Mouse (Mus musculus) embryo, embryonic 9.5 days (tissue): ENCODE data around the gene Hoxc10.

Experiments used
- DNase-seq: peaks from one replicate; pipeline ENCODE4 v3.0.0-alpha.2; 2017; ENCODE audit errors: extremely low spot score

The Hoxc10 gene

DNA sequence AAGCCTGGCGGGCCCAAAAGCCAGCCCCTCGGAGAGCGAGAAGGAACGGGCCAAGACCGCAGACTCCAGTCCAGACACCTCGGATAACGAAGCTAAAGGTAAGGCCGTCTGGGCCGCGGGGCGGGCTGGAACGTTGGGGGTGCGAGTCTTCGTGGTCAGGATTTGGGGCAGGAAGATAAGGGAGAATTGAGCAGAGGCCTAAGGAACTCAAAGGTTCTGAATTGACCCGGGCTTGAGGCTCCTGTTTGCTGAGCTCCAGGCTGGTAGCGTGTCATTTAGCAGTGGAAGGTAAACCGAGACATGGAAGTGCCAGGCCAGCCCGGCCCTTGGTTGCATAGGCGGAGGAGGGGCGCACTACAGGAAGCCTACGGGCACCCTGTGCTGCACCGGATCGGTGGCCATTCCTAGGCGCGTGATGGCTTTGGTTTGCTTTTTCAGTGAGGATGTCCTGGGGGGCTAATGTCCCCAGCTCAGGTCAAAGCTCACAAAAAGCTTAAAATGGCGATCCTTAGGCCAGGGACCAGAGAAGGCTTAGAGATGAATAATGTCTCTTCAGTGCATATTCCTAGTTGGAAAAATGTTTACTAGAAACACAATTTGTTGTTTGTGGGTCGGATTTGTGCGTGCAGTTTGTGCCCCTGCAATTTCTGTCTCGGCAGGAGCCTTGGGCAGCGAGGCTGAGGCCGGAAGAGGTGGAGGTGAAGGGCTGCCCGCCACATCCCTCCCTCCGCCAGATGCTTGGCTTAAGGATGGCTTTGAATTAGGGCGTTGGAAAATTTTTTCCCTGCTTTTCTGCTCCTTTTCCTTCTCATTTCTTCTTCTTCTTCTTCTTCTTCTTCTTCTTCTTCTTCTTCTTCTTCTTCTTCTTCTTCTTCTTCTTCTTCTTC, 1.2 kb downstream of the Hoxc10 start:
- DNase-seq: no peak

DNA sequence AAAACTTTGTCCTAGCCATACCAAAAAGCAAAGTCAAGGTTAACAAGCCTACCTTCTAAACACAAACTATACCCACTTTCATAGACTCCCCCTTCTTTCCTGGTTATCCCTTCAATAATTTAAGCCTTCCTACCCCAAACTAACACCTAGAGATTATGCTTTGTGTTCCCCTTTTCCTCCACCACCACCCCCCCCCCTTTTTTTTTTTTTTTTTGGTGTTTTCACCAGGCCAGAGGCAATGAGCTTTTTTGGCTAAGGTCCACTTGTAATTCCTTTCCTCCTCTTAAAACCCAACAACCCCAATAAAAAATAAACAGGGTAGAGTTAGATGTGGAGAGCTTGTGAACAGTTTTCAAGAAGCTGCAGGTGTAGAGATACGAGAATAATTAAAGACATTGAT, 2.7 kb downstream of the Hoxc10 start:
- no peak for DNase-seq

DNA sequence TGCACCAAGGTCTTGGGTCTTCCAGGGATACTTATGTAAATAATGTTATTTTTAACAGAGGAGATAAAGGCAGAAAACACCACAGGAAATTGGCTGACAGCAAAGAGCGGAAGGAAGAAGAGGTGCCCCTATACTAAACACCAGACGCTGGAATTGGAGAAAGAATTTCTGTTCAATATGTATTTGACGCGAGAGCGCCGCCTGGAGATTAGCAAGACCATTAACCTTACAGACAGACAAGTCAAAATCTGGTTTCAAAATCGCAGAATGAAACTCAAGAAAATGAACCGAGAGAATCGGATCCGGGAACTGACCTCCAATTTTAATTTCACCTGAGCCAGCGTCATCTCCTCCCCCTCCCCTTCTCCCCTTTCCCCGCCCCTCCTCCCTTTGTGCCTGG, 4.1 kb downstream of the Hoxc10 start:
- no peak for DNase-seq

DNA sequence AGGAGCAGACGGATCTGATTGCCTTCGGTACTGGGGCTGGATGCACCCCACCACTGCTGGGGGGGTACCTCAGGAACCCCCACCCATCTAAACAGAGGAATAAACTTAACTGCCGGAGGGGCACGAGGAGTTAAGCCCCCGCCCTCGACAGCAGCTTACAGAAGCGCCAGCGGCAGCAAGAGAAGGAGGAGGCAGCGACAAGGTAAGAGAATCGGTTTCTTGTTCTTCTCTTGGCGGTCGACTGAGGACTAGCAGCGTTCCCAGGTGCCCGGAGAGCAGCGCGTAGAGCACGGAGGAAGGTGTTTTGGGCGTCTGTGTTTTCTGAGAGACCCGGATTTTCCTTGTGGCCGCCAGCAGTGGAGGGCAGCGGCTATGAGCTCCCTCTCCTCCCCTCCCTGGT, 5.7 kb downstream of the Hoxc10 start:
- no peak for DNase-seq

DNA sequence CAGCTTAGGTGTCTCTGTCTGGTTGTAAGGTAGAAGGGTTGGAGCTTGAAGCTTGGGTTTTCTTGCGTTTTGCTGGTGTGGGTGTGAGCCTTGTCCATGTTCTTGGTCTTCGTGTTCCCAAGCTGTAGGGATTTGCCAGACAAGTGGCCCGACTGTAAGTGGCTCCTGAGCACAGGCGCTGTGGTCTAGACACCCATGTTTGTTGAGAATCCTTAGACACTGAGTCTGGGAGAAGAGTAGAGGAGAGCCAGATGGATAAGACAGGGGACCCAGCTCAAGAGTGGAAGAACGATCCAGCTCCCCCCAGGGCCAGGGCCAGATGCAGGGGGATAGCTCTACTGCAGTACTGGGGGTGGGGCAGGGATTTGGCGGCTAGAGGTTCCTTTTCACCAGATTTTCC, 6.2 kb downstream of the Hoxc10 start:
- no peak for DNase-seq

DNA sequence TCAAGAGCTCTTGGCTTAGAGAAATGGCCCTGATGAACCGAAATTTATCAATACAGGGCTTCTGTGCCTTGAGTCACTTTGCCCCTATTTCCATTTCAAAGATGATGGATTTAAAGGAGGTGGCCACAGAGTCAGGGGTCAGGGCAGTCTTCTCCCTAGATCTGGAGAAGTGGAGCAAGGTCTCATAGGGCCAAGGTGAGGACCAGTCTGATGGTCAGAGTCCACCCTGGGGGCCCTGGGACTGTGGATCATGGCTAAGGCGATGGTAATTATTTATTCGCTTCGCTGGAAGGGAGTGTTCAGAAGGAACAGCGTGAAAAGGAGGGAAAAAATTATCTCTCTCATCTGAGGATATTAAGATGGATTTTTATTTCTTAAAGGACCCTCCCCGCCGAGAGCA, 8.4 kb downstream of the Hoxc10 start:
- no peak for DNase-seq

DNA sequence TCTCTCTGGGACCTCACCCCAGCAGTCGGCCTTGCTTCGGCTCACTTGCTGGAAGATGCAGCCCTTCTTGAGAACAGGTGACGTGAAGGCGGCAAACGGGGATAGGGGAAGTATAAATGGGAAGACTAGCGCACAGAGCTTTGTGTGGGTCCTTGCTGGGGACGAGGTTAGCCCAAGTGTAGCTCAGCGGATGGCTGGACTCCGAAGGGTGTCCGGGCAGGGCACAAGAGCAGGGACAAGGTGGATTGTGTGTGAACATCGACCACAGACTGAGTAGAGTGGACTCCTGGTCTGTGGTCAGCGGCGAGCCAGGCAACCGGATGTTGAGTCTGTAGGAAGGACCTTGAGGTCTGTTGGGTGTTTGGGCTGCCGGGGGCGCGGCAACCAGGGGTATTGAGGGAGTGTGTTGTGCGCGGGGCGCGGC, 9.1 kb downstream of the Hoxc10 start:
- DNase-seq: no peak

DNA sequence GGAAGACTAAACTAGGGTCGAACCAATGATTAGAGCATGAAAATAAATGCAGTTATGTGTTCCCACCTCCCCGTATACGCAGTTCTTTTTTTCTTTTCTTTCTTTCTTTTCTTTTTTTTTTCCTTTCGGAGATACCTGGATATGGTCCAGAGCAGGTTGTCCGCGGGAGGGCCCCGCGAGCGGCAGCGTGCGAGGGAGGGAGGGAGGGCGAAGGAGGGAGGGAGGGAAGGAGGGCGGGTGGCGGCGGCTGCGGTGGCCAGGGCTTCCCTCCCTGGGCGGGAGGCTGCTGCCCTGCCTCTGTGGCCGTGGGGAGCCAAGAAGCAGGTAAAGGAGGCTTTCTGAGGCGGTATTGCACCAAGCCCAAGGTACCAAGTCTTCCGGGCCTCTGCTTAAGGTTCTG, 9.6 kb downstream of the Hoxc10 start, which contains the start of gene Hoxc9:
Hoxc9 (plus strand) TSS at position 269 of the 400 bp plus-strand sequence.
- DNase-seq: no peak

DNA sequence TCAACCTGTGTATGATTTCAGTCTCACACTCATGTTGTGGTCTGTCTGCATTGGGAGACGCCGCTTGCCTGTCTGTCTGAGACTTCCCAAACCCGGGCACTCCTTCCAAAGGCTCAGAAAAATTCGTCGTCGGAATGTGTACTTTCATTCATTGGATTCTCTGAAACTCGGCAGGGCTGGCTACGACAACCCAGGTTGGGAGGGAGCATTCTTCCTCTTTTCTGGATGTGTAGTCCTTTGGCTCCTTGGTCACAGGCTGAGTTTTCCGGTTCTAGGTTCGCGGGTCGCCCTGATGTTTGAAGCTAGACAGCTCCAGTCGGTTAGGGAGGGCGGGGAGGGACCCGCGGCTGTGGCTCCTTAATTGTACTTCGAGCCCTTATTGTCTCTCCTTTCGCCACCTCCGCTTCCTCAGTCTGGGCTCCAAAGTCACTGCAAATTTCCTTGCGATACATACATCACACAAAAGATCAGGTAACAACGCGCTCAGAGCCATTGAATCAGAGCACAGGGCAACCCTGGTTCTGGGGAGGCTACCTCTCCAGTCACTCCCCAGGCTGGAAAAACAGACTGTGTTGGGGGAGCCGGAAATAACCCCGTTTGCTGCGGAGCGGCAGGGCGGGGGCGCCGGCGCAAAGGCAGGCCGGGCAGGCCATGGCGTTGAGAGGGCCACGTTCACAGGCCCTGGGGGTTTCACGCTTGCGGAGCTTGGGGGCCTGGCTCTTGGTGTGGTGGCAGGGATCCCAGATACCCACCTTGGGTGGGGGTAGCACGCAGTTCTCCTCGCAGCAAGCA, 10.2 kb downstream of the Hoxc10 start:
- DNase-seq: no peak

DNA sequence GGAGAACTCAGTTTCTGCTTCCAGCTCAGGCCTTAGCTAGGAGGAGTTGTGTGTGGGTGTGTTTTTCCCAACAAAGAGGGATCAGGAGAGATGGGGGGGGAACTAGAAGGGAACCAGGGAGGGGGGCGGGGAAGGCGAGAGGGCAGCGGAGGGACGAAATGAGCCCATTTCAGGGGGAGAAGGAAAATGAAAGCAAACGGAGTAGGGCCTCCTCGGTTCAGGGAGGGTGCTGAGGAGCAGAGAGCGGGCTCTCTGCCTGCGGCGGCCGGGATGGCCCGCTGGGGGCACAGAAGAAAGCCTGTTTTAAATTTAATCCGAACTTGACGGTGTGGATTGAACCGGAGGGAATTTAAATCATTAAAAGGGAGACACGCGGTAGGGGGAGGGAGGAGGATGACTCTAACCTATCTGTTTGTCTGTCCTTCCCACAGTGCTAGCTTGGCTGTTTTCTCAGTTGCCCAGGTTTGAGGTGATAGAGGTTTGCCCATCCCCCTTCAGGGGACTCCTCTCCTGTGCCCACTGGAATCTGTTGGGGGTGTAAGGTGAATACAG, 10.9 kb downstream of the Hoxc10 start:
- DNase-seq: no peak

DNA sequence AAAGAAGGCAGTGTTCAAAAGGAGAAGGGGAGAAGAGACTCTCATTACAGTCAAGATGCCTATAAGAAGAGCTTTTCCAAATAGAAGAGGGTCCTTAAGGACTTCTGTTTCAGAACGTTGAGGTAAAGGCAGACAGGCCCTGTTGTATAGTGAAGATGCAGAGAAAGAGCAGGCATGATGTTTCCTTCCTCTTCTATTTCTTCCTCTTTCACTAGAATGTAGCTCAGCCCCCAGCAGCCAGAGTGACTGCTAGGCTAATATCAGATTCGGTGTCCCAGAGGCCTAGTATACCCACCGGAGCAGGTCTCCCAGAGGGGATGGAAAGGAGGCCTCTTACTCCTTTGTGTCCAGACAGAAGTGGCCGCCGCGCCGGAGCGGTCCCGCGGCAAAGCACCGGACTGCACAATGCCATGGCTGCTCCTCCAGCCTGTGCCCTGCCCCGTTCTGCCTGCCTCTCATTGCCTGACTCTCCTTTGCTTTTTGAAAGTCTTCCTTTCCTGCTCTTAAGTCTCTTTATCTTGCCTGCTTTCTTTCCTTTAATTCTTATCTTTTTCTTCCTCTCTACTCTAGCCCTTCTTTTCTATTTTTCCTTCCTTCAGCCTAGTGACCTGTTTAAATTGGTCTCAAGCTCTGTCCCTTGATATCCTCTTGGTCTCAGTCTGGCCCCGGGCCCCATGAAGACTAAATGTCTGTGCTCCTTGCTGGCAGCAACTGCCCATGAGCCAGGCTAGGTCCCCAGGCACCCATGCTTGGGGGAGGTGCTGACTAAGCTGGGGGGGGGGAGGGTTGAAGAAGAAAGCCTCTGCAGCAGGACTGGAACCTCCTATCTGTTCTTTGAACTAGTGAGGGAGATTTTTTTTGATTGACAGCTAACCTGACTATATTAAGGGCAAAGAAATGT, 12.3 kb downstream of the Hoxc10 start:
- no peak for DNase-seq

DNA sequence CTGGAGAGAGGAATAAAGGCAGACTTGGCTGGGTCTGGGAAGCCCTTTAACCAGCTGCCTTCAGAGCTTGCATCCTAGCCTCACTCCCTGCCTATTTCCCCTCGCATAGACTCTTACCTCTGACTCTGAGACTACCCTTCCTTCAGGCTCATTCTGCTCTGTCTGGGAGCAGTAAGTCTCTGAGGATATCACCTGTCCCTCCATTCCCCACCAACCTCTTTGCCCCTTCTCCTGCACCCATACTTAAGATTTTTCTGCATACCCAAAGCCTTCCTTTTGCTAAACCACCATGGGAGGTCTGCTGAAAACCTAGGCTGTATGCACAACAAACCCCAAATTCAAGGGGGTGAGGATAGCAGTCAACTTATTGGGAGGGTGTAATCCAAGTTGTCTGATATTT, 13.3 kb downstream of the Hoxc10 start:
- no peak for DNase-seq

DNA sequence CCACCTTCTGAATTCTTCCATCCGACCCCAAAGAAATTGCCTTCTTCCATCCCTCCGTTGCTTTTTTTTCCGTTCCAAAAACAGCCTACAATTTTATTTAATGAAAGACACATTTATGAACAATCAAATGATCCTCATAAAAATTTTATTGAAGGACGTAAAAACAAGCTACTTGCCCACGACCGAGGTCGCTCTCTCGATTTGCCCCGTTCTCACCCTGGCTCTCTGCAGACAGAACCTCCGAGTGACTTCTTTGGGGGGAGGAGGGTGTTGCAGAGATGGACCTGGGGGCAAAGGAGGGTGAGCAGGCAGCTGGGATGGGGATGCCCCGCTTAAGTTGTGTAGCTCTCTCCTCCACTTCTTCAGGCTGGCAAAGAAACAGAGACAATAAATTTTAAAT, 13.8 kb downstream of the Hoxc10 start:
- no peak for DNase-seq

DNA sequence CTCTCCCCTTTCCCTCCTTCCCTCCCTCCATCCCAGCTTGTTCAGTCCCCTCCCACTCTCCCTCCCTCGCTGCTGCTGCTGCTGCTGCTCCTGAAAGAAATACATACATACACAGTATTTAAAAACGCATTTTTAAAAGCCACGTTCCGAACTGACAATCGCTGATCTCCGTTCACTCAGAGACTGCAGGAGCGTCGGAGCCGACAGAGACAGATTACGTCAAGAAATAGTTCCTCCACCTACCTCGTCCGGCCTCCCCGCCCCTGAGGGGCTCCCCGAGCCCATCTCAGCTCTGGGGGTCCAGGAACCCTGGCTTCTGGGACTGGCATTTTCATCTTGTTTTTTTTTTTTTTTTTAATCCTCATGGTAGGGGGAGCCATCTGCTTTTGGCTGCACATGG, 14.3 kb downstream of the Hoxc10 start:
- DNase-seq: no peak

DNA sequence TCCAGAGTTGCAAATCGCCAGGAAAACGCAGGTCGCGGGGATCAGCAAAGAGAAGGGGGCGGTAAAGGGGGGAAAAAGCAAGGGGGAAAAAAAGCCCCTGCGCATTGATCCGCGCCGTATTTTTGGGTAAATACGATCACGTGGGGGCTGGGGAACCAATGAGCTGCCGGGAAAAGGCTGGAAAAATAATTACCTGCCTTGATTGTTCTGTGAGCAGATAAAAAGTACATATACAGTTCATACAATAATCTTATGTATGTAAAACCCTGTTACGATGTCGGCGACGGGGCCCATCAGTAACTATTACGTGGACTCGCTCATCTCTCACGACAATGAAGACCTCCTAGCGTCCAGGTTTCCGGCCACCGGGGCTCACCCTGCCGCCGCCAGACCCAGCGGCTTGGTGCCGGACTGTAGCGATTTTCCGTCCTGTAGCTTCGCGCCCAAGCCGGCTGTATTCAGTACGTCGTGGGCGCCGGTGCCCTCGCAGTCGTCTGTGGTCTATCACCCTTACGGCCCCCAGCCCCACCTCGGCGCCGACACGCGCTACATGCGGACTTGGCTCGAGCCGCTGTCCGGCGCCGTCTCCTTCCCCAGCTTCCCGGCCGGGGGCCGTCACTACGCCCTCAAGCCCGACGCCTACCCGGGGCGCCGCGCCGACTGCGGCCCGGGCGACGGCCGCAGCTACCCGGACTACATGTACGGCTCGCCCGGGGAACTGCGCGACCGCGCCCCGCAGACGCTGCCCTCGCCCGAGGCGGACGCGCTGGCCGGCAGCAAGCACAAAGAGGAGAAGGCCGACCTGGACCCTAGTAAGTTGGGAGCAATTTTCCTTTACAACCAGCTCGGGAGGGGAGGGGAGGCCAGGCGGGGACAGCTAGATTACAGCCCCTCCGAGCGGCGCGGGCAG, 15.0 kb downstream of the Hoxc10 start:
- DNase-seq: no peak

DNA sequence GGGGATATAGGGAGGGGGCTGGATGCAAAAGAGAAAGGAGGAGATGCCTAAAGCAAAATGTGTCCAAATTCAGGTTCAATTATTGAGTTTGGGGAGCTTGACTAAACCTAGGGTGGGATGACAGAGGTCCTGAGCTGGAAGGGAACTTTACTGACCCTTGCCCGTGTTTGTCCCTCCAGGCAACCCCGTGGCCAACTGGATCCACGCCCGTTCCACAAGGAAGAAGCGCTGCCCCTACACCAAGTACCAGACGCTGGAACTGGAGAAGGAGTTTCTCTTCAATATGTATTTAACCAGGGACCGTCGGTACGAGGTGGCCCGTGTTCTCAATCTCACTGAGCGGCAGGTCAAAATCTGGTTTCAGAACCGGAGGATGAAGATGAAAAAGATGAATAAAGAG, 17.1 kb downstream of the Hoxc10 start:
- no peak for DNase-seq

DNA sequence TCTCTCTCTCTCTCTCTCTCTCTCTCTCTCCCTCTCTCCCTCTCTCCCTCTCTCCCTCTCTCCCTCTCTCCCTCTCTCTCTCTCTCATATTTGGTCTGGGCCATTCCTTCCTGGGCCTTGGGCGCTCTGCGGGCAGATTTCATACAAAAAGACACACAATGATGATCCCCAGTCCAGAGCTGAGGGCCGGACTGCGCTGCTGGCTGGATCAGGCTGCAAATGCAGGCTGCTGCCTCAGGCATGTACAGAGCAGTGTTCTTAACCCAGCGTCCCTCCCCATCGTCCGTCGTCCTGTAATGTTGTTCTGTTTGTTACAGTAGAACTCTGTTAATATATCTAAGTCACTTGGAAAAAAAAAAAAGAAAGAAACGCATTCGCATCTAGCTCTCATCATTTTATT, 17.9 kb downstream of the Hoxc10 start:
- DNase-seq: no peak

DNA sequence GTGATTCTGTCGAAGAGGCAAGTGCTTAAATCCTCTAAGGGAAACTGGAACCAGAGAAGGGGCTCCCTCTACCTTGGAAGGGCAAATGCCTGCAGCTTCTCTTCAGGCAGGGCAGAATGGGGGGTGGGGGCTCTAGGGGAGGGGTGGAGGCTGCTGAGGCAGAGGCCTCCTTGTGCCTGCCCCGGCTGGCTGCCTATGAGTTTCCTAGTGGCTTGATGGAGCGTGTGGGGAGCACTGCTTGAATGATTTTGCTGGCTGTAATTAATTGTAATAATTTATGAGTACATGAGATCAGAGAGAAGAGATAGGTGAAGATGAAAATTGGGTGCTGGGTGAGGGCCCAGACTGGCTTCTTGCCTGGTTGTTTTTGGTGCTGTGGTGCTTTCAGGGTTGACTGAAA, 18.3 kb downstream of the Hoxc10 start:
- DNase-seq: no peak

DNA sequence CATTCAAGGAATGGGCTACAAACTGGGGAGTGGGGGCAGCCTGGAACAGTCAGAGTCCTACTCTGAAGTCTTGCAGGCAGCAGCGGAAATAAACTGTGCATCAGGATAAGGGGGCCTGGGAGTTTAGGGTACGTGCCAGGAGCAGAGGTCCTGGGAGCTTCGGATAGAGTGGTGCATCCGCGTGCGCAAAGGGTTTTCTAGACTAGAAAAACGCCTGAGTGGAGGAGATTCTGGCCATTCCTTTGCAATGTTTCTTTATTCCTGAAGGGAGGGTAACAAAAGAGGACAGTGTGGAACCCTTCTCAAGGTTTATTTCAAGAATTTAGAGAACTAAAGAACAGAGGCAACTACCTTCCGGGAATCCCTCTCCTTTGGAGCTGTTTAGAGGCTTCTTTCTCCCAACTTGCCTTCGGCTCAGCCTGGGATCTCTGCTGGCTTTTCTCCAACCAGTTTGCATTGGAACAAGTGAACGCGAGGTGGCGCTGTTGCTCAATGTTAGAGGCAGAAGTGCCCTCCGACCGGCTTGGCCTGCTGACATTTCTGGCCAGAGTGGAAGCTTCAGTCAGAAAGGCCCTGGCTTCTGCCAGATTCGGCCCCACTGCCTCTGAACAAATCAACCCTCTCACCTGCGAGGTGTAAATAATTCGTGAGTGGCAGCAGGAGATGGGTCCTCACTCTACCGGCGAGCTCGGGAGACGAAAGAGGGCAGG, 20.7 kb downstream of the Hoxc10 start:
- DNase-seq: peak; percentile 94

DNA sequence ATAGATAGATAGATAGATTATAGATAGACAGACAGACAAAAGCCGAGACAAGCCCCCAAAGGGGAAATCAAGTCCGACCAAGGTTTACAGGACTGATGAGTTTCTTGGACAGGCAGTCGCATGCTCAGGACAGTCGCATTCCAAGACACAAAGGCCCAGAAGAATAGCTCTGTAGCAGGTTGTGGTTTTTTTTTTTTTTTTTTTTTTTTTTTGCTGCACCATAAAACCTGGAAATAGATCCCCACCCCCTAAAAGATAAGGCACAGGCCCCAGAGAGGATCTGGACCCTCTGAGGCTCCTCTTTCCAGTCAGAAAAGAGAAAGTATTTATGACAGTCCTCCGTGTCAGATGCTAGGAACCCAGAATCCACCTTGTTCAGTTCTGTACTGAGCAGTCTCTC, 21.5 kb downstream of the Hoxc10 start:
- no peak for DNase-seq
